Mouse (Mus musculus) cerebellum, postnatal 36 days (tissue): Measurements from ENCODE around the gene Zbtb37.

Source experiments
- DNase-seq, 2 experiments: peaks; one replicate each; pipeline ENCODE4 v3.0.0; 2021 to 2022; ENCODE audit warnings: mixed read lengths in 2 of 2

Zbtb37 gene

DNA sequence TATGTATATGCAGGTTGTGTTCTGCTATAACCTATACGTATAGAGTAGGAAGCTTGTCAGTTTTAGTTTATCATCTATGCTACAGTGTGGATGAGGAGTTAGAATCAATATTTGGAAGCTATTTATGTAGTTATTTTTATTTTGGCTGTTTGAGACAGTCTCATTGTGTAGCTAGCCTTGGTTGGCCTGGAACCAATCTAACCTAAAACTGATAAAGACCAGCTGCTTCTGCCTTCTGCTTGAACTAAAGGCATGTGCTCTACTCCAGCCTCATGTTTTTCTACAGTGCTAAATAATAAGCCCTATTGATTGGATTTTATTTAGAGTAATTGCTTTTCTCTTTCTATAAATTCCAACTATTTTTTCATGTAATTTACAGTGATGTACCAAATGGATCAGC, 67.4 kb downstream of the Zbtb37 start:
- DNase-seq, result no peak

DNA sequence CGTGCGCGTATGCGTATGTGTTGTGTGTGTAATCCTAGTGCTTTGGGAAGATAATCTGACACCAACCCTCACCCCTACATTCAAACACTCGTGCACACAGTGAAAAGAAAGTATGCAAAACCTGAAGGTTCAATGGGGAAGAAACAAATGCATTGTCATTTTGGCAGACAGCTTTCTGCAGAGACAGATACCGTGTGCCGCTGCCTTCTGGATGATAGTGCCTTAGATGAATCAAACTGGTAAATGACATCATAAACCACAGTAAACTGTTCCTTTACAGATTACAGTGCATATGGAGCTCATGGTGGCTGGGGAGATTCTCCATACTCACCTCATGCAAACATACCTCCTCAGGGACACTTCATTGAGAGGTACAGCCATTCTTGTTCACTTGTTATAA, 71.5 kb downstream of the Zbtb37 start:
- DNase-seq, result no peak
